Mouse (Mus musculus) ES-CJ7 (cell line): ENCODE measurements around the gene Asxl2.
"Not testable (repeated sequence)": the region's sequence is repeated elsewhere in the genome, so short reads cannot be mapped to it uniquely, and the experiment has no call there.

ENCODE experiments used
- DNase-seq: peaks from one replicate; pipeline ENCODE4 v3.0.0; 2011; ENCODE audit warnings: low read depth, low spot score

Gene Asxl2

GRCm38 (mm10) chr12:3427891-3428775 is 1.5 kb downstream of the Asxl2 start:
- DNase-seq: no peak

GRCm38 (mm10) chr12:3429681-3430442 is 3.2 kb downstream of the Asxl2 start:
- DNase-seq: no peak

GRCm38 (mm10) chr12:3430443-3430753 is 3.7 kb downstream of the Asxl2 start:
- no peak for DNase-seq

GRCm38 (mm10) chr12:3430985-3431384 is 4.3 kb downstream of the Asxl2 start:
- DNase-seq: peak; percentile 63

- peak; percentile 47 for DNase-seq
Measured at GRCm38 (mm10) chr12:3433736-3434135, 7.1 kb downstream of the Asxl2 start.

GRCm38 (mm10) chr12:3436446-3436845 is 9.8 kb downstream of the Asxl2 start:
- peak; percentile 48 for DNase-seq

GRCm38 (mm10) chr12:3437815-3438214 is 11.2 kb downstream of the Asxl2 start:
- DNase-seq: peak; percentile 42

- DNase-seq: peak; percentile 72
Measured at GRCm38 (mm10) chr12:3440916-3441315, 14.3 kb downstream of the Asxl2 start.

- DNase-seq: no peak
Measured at GRCm38 (mm10) chr12:3441361-3441760, 14.7 kb downstream of the Asxl2 start.

- no peak for DNase-seq
Measured at GRCm38 (mm10) chr12:3453554-3453953, 26.9 kb downstream of the Asxl2 start.

GRCm38 (mm10) chr12:3463087-3463486 is 36.4 kb downstream of the Asxl2 start:
- DNase-seq: no peak

- no peak for DNase-seq
Measured at GRCm38 (mm10) chr12:3499662-3500061, 73.0 kb downstream of the Asxl2 start.

- no peak for DNase-seq
Measured at GRCm38 (mm10) chr12:3500071-3500470, 73.4 kb downstream of the Asxl2 start.

GRCm38 (mm10) chr12:3518665-3519297 is 92.1 kb downstream of the Asxl2 start:
- DNase-seq: no peak

GRCm38 (mm10) chr12:3521806-3522205 is 95.1 kb downstream of the Asxl2 start:
- DNase-seq: not testable (repeated sequence)

GRCm38 (mm10) chr12:3525536-3525935 is 98.9 kb downstream of the Asxl2 start:
- no peak for DNase-seq

GRCm38 (mm10) chr12:3535446-3535845 is 108.8 kb downstream of the Asxl2 start:
- DNase-seq: peak; percentile 62

GRCm38 (mm10) chr12:3537616-3538015 is 111.0 kb downstream of the Asxl2 start:
- no peak for DNase-seq

GRCm38 (mm10) chr12:3538036-3538435 is 111.4 kb downstream of the Asxl2 start:
- no peak for DNase-seq

- DNase-seq: no peak
Measured at GRCm38 (mm10) chr12:3539605-3540004, 112.9 kb downstream of the Asxl2 start.

GRCm38 (mm10) chr12:3540871-3541270 is 114.2 kb downstream of the Asxl2 start:
- DNase-seq: no peak

GRCm38 (mm10) chr12:3545451-3545850 is 118.8 kb downstream of the Asxl2 start:
- no peak for DNase-seq
